Mouse (Mus musculus) embryo, embryonic 10.5 days (tissue): ENCODE data around the gene Mcoln2.
A peak's percentile ranks its signal among the peaks of the same experiment; 100 is the strongest.

ENCODE experiments used
- DNase-seq: peaks from one replicate; pipeline ENCODE4 v3.0.0-alpha.2; 2015; ENCODE audit warnings: low spot score

Mcoln2 gene

GRCm38 (mm10) chr3:146145501-146145900, 4.1 kb upstream of the Mcoln2 start:
- DNase-seq, result no peak

GRCm38 (mm10) chr3:146146131-146146530, 3.5 kb upstream of the Mcoln2 start:
- DNase-seq, result no peak

DNA sequence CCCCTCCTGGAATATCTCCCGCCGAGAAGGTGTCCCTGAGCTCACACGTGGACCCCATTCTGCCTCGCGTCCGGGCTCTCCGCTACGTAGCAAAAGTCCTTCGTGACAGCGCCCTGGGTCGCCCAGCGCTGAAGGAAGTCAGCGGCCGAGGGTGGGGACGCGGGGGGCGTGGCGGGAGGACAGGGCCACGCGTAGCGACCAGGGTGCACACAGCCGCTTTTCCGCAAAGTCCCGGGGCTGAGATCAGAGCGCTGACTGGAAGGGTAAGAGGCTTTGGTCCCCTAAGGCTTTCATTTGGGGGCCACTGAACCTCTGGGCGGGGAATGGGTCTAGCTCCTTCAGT, 396 bp downstream of the Mcoln2 start:
- peak; percentile 22 for DNase-seq

DNA sequence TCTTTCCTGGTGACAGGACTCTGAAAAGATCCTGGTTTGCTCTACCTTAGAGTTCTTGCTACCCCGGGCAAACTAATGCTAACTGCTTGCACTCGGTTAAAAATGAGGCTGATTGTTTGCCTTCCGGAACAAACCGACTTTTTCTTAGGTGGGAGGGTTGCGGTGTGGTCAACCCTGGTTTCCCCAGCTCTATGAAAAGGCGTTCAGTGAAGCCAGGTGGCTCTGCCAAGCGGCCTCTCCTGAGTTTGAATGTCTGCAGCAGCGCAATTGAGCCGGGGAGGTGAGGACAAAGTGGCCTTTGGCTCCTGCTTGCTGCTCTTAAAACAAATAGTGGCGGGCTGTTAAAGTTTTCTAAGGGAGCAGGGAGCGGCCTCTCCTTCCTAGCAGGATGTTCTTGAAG, 927 bp downstream of the Mcoln2 start:
- DNase-seq, result peak; percentile 17

DNA sequence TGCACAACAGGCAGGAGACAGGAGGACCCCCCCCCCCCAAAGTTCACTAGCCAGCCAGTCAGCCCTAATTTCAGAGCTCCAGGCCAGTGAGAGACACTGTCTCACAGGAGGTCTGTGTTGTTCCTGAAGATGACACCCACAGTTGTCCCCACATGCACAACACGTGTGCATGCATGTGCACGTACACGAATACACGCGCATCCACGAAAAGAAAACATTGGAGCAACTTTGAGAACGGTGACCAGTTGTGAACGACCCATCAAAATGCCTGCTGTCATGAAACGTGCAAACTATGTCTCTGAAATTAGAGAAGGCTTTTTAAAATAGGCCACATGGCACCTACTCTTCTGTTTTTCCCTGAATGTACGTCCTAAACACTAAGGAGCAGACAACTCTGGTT, 1.7 kb downstream of the Mcoln2 start:
- DNase-seq, result no peak

DNA sequence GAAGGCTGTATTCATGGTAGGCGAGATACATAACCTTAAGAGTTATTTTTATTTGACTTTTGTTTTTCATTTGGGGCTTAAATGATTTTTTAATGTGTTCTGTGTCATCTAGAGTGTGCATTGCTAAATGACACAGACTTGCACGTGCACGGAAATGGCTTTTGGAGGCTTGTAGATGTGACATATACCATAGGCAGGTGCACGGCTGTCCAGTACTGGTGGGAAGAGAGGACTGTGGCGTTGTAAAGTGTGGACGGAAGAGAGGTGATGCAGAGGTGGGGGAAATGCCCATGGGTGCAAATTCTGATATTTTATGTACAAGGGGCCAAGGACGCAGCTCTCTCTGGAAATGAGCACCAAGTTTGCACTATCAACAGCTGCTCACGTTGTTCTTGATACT, 2.1 kb downstream of the Mcoln2 start:
- no peak for DNase-seq

DNA sequence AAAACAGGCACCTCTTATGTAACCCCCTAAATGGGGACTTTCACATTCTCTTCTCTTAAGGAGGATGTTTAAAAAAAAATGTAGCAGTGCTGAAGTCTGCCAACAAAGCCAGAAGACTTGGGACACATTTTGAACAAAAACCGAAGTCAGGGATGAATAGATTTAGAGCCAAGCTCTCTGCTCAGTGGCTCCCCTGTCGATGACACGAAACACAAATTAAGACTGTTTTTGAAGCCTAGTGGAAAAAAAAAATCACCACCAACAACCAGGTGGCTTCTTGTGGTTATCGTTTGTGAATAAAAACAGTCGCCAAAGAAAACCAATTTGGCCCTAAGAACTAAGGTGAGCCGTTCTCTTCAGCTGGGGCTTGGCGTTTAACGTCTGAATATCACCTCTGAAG, 2.7 kb downstream of the Mcoln2 start:
- no peak for DNase-seq

DNA sequence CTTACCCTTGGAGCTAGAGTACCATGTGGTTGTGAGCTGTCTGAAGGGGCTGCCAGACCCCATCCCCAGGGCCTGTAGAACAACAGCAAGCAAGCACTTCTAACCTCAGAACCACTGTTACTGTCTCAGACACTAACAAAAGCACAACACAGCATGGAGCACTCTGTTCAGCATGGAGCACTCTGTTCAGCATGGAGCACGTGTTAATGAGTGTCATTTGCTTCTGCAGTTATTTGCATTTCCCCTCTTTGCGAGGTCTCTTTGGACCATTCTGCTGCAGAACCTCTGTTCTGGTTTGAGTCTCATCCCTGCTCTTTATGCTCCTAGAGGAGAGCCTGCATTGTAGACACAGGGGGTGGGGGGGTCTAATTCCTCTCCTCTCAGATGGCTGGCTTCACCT, 3.3 kb downstream of the Mcoln2 start:
- no peak for DNase-seq

- DNase-seq, result peak; percentile 59
Observed at GRCm38 (mm10) chr3:146153862-146154611, 4.4 kb downstream of the Mcoln2 start.

GRCm38 (mm10) chr3:146155628-146156576, 6.3 kb downstream of the Mcoln2 start:
- DNase-seq, result no peak

DNA sequence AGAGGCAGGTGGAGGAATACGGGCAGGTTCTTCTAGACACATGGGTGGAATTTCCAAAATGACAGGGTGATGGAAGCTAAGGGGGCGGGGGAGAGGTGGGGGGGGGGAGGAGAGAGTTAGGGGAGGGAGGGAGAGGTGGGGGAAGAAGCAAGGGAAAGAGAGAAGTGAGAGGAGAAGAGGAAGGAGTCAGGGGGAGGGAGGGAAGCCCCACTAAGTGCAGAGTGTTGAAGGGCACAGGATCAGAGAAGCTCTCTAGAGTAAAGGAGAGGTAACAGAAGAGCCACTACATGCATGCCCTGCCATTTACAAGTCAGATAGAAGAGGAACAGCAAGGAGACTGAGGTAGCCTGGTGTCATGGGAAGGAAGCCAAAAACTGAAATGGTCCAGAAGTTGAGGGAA, 7.2 kb downstream of the Mcoln2 start:
- DNase-seq, result no peak

GRCm38 (mm10) chr3:146158039-146158438, 8.4 kb downstream of the Mcoln2 start:
- no peak for DNase-seq

GRCm38 (mm10) chr3:146159360-146159759, 9.7 kb downstream of the Mcoln2 start:
- no peak for DNase-seq

DNA sequence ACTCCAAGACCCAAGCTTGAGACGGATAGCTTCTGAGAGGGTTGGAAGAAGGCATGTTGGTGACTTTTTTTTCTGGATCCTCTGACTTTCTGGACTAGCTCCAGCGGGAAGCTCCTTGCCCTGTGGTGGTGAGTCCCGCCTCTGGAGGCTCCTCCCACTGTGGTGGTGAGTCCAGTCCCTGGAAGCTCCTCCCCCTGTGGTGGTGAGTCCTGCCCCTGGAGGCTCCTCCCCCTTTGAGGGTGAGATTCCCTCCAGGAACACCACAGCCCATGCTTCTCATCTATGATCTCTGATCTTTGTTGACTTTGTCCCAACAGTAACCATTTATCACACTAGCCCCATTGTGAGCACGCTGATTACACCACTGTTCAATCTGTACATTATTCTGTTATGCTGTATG, 12.6 kb downstream of the Mcoln2 start:
- no peak for DNase-seq

GRCm38 (mm10) chr3:146169356-146169755, 19.7 kb downstream of the Mcoln2 start:
- no peak for DNase-seq

DNA sequence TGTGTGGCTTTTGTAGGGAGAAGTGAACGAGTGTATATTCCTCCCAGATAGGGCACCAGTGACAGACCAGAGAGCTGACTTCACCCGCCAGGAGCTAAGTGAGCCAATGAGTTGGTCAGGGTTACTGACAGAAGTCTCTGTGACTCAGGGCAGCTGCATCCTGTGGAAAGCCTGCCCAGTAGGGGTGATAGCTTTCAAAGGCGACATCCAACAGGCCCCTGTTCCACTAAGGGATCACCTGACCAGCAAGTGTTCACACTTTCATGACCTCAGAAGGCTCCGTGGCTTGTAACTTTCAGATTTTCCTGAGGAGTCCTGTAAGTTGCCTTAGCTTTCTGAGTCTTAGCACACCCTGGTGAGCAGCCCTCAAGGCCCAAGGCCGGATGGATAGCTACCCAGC, 23.4 kb downstream of the Mcoln2 start:
- DNase-seq, result no peak

GRCm38 (mm10) chr3:146174215-146174614, 24.6 kb downstream of the Mcoln2 start:
- no peak for DNase-seq

GRCm38 (mm10) chr3:146177295-146177694, 27.7 kb downstream of the Mcoln2 start:
- DNase-seq, result no peak

- DNase-seq, result peak; percentile 91
Observed at GRCm38 (mm10) chr3:146177748-146178582, 28.3 kb downstream of the Mcoln2 start.

DNA sequence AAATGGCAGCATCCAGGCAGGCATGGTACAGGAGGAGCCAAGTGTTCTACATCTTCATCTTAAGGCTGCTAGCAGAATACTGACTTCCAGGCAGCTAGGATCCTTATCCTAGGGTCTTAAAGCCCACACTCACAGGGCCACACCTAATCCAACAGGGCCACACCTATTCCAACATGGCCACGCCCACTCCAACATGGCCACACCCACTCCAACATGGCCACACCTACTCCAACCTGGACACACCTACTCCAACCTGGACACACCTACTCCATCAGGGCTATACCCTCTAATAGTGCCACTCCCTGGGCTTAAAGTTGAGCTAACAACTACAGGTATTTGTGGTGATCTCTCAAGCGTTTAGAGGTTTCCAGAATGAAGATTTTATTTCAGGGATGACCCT, 30.7 kb downstream of the Mcoln2 start:
- no peak for DNase-seq

DNA sequence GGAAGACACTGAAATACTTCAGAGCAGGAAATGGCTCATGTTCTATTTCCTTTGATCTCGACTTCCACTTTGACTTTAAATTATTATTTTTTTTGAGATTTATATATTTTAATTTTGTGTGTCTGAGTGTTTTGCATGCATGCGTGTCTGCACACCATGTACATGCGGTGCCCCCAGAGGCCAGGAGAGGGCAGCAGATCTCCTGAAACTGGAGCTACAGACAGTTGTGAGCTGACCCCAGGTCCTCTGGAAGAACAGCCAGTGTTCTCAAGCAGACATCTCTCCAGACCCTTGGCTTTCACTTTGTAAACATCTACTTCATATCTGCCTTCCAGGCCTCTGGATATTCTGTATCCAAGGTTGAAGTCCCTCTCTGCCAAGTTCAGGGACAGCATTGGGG, 31.4 kb downstream of the Mcoln2 start:
- peak; percentile 77 for DNase-seq

GRCm38 (mm10) chr3:146184992-146185657, 35.5 kb downstream of the Mcoln2 start:
- DNase-seq, result peak; percentile 93
